Mouse (Mus musculus) E14TG2a.4 (cell line): ENCODE data around the gene Rnf213.

Source experiments
- CTCF ChIP-seq: conservative IDR thresholded peaks from 2 replicates; pipeline ENCODE4 v1.5.1; 2014; ENCODE audit warnings: low read length
- POU5F1 ChIP-seq: IDR thresholded peaks from 2 replicates; pipeline ENCODE4 v1.6.1; 2014; ENCODE audit warnings: low read length, borderline replicate concordance

DNA sequence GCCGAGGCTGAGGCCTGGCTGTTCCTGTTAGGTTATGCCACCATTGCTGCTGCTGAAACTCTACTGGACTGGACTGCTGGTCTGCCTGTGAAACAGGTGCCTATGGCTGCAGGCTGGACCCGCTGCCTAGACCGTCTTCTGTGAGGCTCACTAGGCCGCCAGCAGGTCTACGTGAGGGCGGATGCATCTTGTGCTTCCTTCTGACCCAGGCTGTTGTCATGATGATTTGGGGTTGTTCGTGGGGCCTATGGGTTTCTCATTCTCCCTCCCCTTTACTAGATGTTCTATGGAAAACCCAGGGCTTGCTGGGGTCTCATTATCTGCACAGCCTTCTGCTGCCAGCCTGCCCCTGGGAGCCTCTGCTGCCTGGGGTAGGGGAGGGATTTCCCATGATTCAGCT is 3.6 kb downstream of the Rnf213 start:
- TF ChIP-seq CTCF = no peak
- TF ChIP-seq POU5F1 = no peak
